Mouse (Mus musculus): ENCODE measurements at regions not wholly inside any gene's neighbourhood (a gene's known extent, or its start where the extent isn't known, plus 50 kb on each side); places are given as distances from the start of the nearest gene placed in this dataset.

DNA sequence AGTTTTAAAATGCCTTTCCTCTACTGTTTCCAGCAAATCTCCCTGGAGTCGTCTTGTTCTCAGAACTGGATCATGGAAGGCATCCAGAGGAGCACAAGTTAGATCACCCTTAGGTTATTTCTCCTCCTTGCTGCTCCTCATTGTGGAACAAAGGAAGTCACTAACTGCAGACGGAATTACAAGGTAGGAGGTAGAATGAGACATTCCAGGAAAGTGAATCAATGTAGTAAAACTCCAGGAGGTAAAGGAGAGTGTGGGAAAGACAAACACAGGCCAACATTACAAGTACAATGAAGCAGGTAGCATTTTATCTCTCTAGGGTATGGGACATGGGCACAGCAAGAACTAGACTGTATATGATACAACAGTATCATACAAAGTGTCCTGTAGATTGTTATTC lies 375.7 kb upstream of the Ddi1 start:
- no peak overlapping the region for H3K9ac ChIP-seq (ENCODE audit: low read length)
- no peaks in the 10 kb centered on the region for H3K36me3 ChIP-seq (ENCODE audit: control insufficient read depth, insufficient read depth, low read length)
- peak; percentile 90 for ATAC-seq (ENCODE audit: low FRiP score, low TSS enrichment)
- H3K4me3 ChIP-seq (ENCODE audit: low read depth, low read length): no peak overlapping the region
- H3K4me2 ChIP-seq (replicated peaks; ENCODE audit: low read depth): no peak overlapping the region
- no peaks in the 10 kb centered on the region for H3K4me1 ChIP-seq (replicated peaks; ENCODE audit: control insufficient read depth, insufficient read depth)
- H3K27me3 ChIP-seq (ENCODE audit: control insufficient read depth, insufficient read depth, low read length): no peaks in the 10 kb centered on the region
- no peak for TF ChIP-seq CTCF (IDR thresholded peaks at IDR 0.05; ENCODE audit: low read depth)
- TF ChIP-seq EP300 (optimal IDR thresholded peaks at IDR 0.05): no peak
- H3K27ac ChIP-seq (replicated peaks): peak overlapping the region; percentile 53
- no peak for DNase-seq (ENCODE audit: low spot score)
- H3K9me3 ChIP-seq (ENCODE audit: control insufficient read depth, low read length): no peaks in the 10 kb centered on the region
- 50% methylated on average over 2 of the region's 2 CpGs for WGBS

DNA sequence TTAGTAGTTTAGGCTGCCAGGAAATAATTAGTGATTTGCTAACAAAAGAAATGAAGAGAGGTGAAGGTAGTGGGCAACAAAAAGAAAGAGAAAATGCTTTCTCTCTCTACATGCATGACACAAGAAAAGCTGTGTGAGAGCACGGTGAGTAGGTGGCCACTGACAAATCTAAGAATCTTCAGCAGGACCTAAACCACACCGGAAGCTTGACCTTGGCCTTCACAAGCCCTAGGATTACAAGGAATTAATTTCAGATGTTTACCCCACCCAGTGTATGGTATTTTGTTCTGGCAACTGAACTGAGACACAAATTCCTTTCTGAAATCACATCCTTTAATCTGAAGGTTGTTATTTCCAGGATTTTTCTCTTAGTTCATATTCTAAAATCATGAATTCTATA lies 347.5 kb upstream of the Ddi1 start:
- DNase-seq (ENCODE audit: low spot score) (no peak), ATAC-seq (ENCODE audit: low FRiP score, low TSS enrichment) (no peak)
- Histone ChIP-seq H3K27me3 (ENCODE audit: control insufficient read depth, insufficient read depth, low read length) (no peaks in the 10 kb centered on the region), H3K4me2 (replicated peaks; ENCODE audit: low read depth) (no peak overlapping the region), H3K4me3 (ENCODE audit: low read depth, low read length) (no peak overlapping the region), H3K36me3 (ENCODE audit: control insufficient read depth, insufficient read depth, low read length) (no peaks in the 10 kb centered on the region), H3K9ac (ENCODE audit: low read length) (no peak overlapping the region), H3K9me3 (ENCODE audit: control insufficient read depth, low read length) (no peaks in the 10 kb centered on the region), H3K27ac (replicated peaks) (no peak overlapping the region), H3K4me1 (replicated peaks; ENCODE audit: control insufficient read depth, insufficient read depth) (no peaks in the 10 kb centered on the region)
- TF ChIP-seq CTCF (IDR thresholded peaks at IDR 0.05; ENCODE audit: low read depth) (no peak), EP300 (optimal IDR thresholded peaks at IDR 0.05) (no peak)
- WGBS: 68% methylated on average over 2 of the region's 2 CpGs

DNA sequence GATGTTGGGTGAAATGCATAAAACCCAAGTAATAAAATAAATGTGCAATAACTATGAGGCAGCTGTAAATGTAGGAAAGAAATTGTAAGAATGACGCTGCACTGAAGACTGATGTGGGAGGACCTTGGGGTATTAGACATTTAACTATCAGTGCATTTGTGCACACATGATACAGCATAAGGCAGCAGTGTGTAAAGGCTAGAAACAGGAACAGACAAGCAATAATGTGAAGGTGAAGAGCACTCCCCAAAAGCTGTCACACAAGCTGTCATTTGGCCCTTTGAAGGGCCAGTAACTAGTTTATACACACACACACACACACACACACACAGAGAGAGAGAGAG lies 339.6 kb upstream of the Ddi1 start:
- no peak overlapping the region for H3K27ac ChIP-seq (replicated peaks)
- H3K4me1 ChIP-seq (replicated peaks; ENCODE audit: control insufficient read depth, insufficient read depth): no peaks in the 10 kb centered on the region
- DNase-seq (ENCODE audit: low spot score) (no peak), ATAC-seq (ENCODE audit: low FRiP score, low TSS enrichment) (no peak)
- TF ChIP-seq EP300 (optimal IDR thresholded peaks at IDR 0.05) (no peak), CTCF (IDR thresholded peaks at IDR 0.05; ENCODE audit: low read depth) (no peak)
- H3K9me3 ChIP-seq (ENCODE audit: control insufficient read depth, low read length): no peaks in the 10 kb centered on the region
- H3K4me3 ChIP-seq (ENCODE audit: low read depth, low read length): no peak overlapping the region
- WGBS: 74% methylated on average over 1 of the region's 1 CpGs
- no peaks in the 10 kb centered on the region for H3K27me3 ChIP-seq (ENCODE audit: control insufficient read depth, insufficient read depth, low read length)
- no peaks in the 10 kb centered on the region for H3K36me3 ChIP-seq (ENCODE audit: control insufficient read depth, insufficient read depth, low read length)
- no peak overlapping the region for H3K9ac ChIP-seq (ENCODE audit: low read length)
- H3K4me2 ChIP-seq (replicated peaks; ENCODE audit: low read depth): no peak overlapping the region

DNA sequence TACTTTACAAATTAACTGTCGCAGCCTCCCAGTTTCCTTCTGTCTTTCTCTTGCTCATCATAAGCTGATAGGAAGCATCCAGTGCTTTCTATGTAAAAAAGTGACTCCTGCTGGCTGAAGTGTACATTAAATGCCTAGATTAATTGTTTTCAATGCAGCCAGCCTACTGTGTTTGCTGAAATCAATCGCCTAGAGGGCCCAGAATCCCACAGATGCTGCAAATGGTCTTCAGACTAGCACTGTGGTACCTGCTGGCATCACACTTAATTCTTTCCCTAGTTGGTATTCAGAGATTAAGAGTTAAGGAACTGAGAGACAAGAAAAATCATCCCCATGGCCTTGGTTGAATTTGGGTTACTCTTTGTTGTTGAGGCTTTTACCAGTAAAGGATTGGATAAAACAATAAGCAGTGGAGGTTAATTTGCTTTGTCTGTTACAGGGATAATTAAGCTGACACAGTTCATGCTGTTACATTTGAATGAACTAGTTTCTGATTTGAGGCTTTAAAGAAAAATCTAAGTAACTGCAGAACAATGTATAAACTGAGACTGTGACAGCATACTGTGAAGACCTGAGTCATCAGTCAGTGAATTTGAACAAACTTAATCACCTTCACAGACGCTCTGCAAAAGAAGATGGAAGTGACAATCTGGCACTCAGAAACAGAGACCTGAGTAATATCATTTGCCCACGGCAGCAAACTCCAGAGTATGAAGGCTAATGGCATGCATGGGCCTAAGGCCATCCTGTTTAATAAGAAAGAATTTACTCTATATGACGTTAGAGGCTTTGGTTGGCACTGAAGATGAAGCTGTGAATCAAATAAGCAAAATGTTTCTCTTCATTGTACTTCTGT lies 339.0 kb upstream of the Ddi1 start:
- Histone ChIP-seq H3K4me2 (replicated peaks; ENCODE audit: low read depth) (no peak overlapping the region), H3K4me3 (ENCODE audit: low read depth, low read length) (no peak overlapping the region), H3K4me1 (replicated peaks; ENCODE audit: control insufficient read depth, insufficient read depth) (no peaks in the 10 kb centered on the region), H3K27me3 (ENCODE audit: control insufficient read depth, insufficient read depth, low read length) (no peaks in the 10 kb centered on the region), H3K9me3 (ENCODE audit: control insufficient read depth, low read length) (no peaks in the 10 kb centered on the region), H3K9ac (ENCODE audit: low read length) (no peak overlapping the region), H3K36me3 (ENCODE audit: control insufficient read depth, insufficient read depth, low read length) (no peaks in the 10 kb centered on the region), H3K27ac (replicated peaks) (no peak overlapping the region)
- DNase-seq (ENCODE audit: low spot score): no peak
- no peak for TF ChIP-seq CTCF (IDR thresholded peaks at IDR 0.05; ENCODE audit: low read depth)
- TF ChIP-seq EP300 (optimal IDR thresholded peaks at IDR 0.05): no peak
- 59% methylated on average over 5 of the region's 5 CpGs for WGBS
- no peak for ATAC-seq (ENCODE audit: low FRiP score, low TSS enrichment)

Measured in stomach, postnatal 0 days (tissue).